Mouse (Mus musculus): ENCODE data around the gene Kcnip4. TPM values are rescaled to one million over a fixed set of nuclear protein-coding genes. Genes with fewer than 3 reads are reported as not detected.

Kcnip4 gene
- polyA plus RNA-seq, 1 experiment, result 0.06 TPM

DNA sequence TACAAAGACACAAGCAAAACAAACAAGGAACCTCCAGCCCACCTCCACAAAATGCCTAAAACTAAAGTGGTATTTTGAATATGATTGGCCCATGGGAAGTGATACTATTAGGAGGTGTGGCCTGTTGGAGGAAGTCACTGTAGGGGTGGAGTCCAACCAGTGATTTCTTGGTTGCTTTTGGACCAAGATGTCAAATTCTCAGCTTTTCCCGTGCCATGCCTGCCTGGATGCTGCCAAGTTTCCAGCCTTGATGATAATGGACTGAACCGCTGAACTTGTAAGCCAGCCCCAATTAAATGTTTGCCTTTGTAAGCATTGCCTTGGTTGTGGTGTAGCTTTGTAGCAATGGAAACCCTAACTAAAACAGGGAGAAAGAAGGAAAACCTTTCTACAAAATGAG, 232.3 kb downstream of the Kcnip4 start:
- Histone ChIP-seq H3K4me2 (ENCODE audit: low read depth) (no peak overlapping the region), H3K79me2 (ENCODE audit: control insufficient read depth, insufficient read depth) (no peaks in the 10 kb centered on the region), H3K36me3 (ENCODE audit: control insufficient read depth, insufficient read depth) (no peaks in the 10 kb centered on the region), H3K4me3 (no peak overlapping the region), H3ac (ENCODE audit: control insufficient read depth, insufficient read length) (no peak overlapping the region), H3K27me3 (ENCODE audit: control insufficient read depth, insufficient read depth, insufficient read length) (no peaks in the 10 kb centered on the region)
- no peak for TF ChIP-seq MYOG (IDR thresholded peaks at IDR 0.05; ENCODE audit: control insufficient read depth in 1 of 3, insufficient read depth in 1 of 3, insufficient read length in 2 of 3, low read depth in 2 of 3)
- TF ChIP-seq USF1 (IDR thresholded peaks at IDR 0.05; ENCODE audit: low read depth), result no peak
- TF ChIP-seq MAX (IDR thresholded peaks at IDR 0.05; ENCODE audit: low read depth), result no peak
- TF ChIP-seq CEBPB (IDR thresholded peaks at IDR 0.05; ENCODE audit: insufficient read depth, poor library complexity, severe bottlenecking), result no peak
- TF ChIP-seq E2F4 (IDR thresholded peaks at IDR 0.05; ENCODE audit: insufficient read depth), result no peak
- no peak for TF ChIP-seq REST (IDR thresholded peaks at IDR 0.05; ENCODE audit: insufficient read depth, insufficient read length)
- no peak for TF ChIP-seq POLR2AphosphoS2 (IDR thresholded peaks at IDR 0.05; ENCODE audit: insufficient read length, low read depth)
- no peak for TF ChIP-seq MYOD1 (IDR thresholded peaks at IDR 0.05; ENCODE audit: control insufficient read depth in 1 of 3, insufficient read length in 2 of 3, low read depth in 2 of 3)
- no peak for TF ChIP-seq TCF3 (IDR thresholded peaks at IDR 0.05; ENCODE audit: insufficient read length, low read depth)
- TF ChIP-seq SRF (IDR thresholded peaks at IDR 0.05; ENCODE audit: control insufficient read depth, insufficient read length, low read depth), result no peak
- TF ChIP-seq TCF12 (IDR thresholded peaks at IDR 0.05; ENCODE audit: insufficient read depth, poor library complexity, severe bottlenecking), result no peak

GRCm38 (mm10) chr5:49291801-49292200, 232.9 kb downstream of the Kcnip4 start:
- Histone ChIP-seq H3K79me2 (ENCODE audit: control insufficient read depth, insufficient read depth) (no peaks in the 10 kb centered on the region), H3K36me3 (ENCODE audit: control insufficient read depth, insufficient read depth) (no peaks in the 10 kb centered on the region), H3K4me3 (no peak overlapping the region), H3K4me2 (ENCODE audit: low read depth) (no peak overlapping the region), H3K27me3 (ENCODE audit: control insufficient read depth, insufficient read depth, insufficient read length) (no peaks in the 10 kb centered on the region), H3ac (ENCODE audit: control insufficient read depth, insufficient read length) (no peak overlapping the region)
- TF ChIP-seq TCF12 (IDR thresholded peaks at IDR 0.05; ENCODE audit: insufficient read depth, poor library complexity, severe bottlenecking), result no peak

GRCm38 (mm10) chr5:49285455-49286135, 239.1 kb downstream of the Kcnip4 start:
- no peak overlapping the region for H3K4me2 ChIP-seq (ENCODE audit: low read depth)
- TF ChIP-seq MAX (IDR thresholded peaks at IDR 0.05; ENCODE audit: low read depth) (no peak), POLR2AphosphoS2 (IDR thresholded peaks at IDR 0.05; ENCODE audit: insufficient read length, low read depth) (no peak), SRF (IDR thresholded peaks at IDR 0.05; ENCODE audit: control insufficient read depth, insufficient read length, low read depth) (no peak)
- no peak overlapping the region for H3ac ChIP-seq (ENCODE audit: control insufficient read depth, insufficient read length)
- H3K36me3 ChIP-seq (ENCODE audit: control insufficient read depth, insufficient read depth), result no peaks in the 10 kb centered on the region
- no peak overlapping the region for H3K4me3 ChIP-seq
- no peaks in the 10 kb centered on the region for H3K27me3 ChIP-seq (ENCODE audit: control insufficient read depth, insufficient read depth, insufficient read length)
- no peaks in the 10 kb centered on the region for H3K79me2 ChIP-seq (ENCODE audit: control insufficient read depth, insufficient read depth)

DNA sequence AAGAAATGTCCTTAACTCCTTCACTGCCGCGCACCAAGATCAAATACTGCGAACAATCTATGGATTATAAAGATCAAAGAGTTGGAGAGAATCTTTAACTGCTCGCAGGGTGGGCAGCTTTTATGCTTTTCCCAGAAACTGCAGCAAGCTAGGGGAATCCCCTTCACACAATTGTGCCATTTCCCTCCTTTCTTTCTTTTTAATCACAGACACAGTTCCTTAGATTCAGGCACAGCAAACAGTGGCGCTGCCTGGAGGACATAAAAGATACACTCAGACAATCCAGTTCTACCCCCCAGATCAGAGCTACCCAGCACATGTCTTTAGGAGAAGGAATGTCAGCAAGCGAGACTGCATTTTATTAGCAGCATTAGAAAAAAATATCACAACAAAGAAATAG, 239.9 kb downstream of the Kcnip4 start:
- Histone ChIP-seq H3K36me3 (ENCODE audit: control insufficient read depth, insufficient read depth) (no peaks in the 10 kb centered on the region), H3K4me3 (no peak overlapping the region), H3K79me2 (ENCODE audit: control insufficient read depth, insufficient read depth) (no peaks in the 10 kb centered on the region), H3ac (ENCODE audit: control insufficient read depth, insufficient read length) (no peak overlapping the region), H3K27me3 (ENCODE audit: control insufficient read depth, insufficient read depth, insufficient read length) (no peaks in the 10 kb centered on the region), H3K4me2 (ENCODE audit: low read depth) (no peak overlapping the region)
- TF ChIP-seq POLR2AphosphoS2 (IDR thresholded peaks at IDR 0.05; ENCODE audit: insufficient read length, low read depth) (no peak), REST (IDR thresholded peaks at IDR 0.05; ENCODE audit: insufficient read depth, insufficient read length) (no peak), MYOD1 (IDR thresholded peaks at IDR 0.05; ENCODE audit: control insufficient read depth in 1 of 3, insufficient read length in 2 of 3, low read depth in 2 of 3) (no peak), USF1 (IDR thresholded peaks at IDR 0.05; ENCODE audit: low read depth) (no peak)

DNA sequence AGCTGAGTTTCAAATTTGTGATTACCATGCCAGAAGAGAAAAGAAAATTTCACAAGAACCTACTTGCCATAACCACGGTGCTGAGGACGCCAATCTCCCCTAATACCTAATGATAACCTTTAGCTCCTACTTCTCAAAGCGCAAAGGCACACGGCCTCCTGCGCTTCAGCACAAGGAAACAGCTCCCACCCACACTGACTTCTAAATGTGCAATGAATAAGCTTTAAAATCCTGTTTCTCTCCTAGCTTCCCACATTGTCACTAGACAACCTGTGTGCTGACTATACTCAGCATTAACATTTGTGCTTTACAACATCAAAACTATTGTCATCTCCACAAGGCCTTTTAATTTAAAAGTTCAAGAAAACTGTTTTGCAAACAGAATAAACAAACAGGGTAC, 241.3 kb downstream of the Kcnip4 start:
- TF ChIP-seq POLR2AphosphoS2 (IDR thresholded peaks at IDR 0.05; ENCODE audit: insufficient read length, low read depth) (no peak), MAX (IDR thresholded peaks at IDR 0.05; ENCODE audit: low read depth) (no peak), MYOG (IDR thresholded peaks at IDR 0.05; ENCODE audit: control insufficient read depth in 1 of 3, insufficient read depth in 1 of 3, insufficient read length in 2 of 3, low read depth in 2 of 3) (no peak)
- H3K4me3 ChIP-seq, result no peak overlapping the region
- no peaks in the 10 kb centered on the region for H3K36me3 ChIP-seq (ENCODE audit: control insufficient read depth, insufficient read depth)
- H3ac ChIP-seq (ENCODE audit: control insufficient read depth, insufficient read length), result no peak overlapping the region
- no peaks in the 10 kb centered on the region for H3K79me2 ChIP-seq (ENCODE audit: control insufficient read depth, insufficient read depth)
- no peak overlapping the region for H3K4me2 ChIP-seq (ENCODE audit: low read depth)
- no peaks in the 10 kb centered on the region for H3K27me3 ChIP-seq (ENCODE audit: control insufficient read depth, insufficient read depth, insufficient read length)

DNA sequence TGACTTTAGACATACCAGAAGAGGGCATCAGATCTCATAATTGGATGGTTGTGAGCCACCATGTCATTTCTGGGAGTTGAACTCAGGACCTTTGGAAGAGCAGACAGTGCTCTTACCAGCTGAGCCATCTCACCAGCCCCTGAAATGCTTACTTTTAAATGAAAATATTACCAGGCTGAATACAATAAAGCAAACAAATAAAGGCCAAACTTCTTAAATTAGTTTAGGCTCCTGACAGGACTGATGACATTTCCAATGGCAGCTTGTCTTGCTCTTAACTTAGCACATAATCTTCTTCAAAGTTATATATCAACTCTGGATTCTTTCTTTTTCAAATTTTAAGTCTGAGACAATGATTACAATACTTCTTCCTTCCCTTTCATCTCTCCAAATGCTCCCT, 252.8 kb downstream of the Kcnip4 start:
- TF ChIP-seq E2F4 (IDR thresholded peaks at IDR 0.05; ENCODE audit: insufficient read depth) (no peak), USF1 (IDR thresholded peaks at IDR 0.05; ENCODE audit: low read depth) (no peak), POLR2A (IDR thresholded peaks at IDR 0.05; ENCODE audit: insufficient read length, low read depth) (no peak), MAX (IDR thresholded peaks at IDR 0.05; ENCODE audit: low read depth) (no peak), REST (IDR thresholded peaks at IDR 0.05; ENCODE audit: insufficient read depth, insufficient read length) (no peak), TCF3 (IDR thresholded peaks at IDR 0.05; ENCODE audit: insufficient read length, low read depth) (no peak), MYOD1 (IDR thresholded peaks at IDR 0.05; ENCODE audit: control insufficient read depth in 1 of 3, insufficient read length in 2 of 3, low read depth in 2 of 3) (no peak), POLR2AphosphoS2 (IDR thresholded peaks at IDR 0.05; ENCODE audit: insufficient read length, low read depth) (no peak), CEBPB (IDR thresholded peaks at IDR 0.05; ENCODE audit: insufficient read depth, poor library complexity, severe bottlenecking) (no peak), SRF (IDR thresholded peaks at IDR 0.05; ENCODE audit: control insufficient read depth, insufficient read length, low read depth) (no peak), MYOG (IDR thresholded peaks at IDR 0.05; ENCODE audit: control insufficient read depth in 1 of 3, insufficient read depth in 1 of 3, insufficient read length in 2 of 3, low read depth in 2 of 3) (no peak), TCF12 (IDR thresholded peaks at IDR 0.05; ENCODE audit: insufficient read depth, poor library complexity, severe bottlenecking) (no peak)
- H3ac ChIP-seq (ENCODE audit: control insufficient read depth, insufficient read length), result no peak overlapping the region
- H3K79me2 ChIP-seq (ENCODE audit: control insufficient read depth, insufficient read depth), result no peaks in the 10 kb centered on the region
- no peak overlapping the region for H3K4me3 ChIP-seq
- no peaks in the 10 kb centered on the region for H3K36me3 ChIP-seq (ENCODE audit: control insufficient read depth, insufficient read depth)
- no peaks in the 10 kb centered on the region for H3K27me3 ChIP-seq (ENCODE audit: control insufficient read depth, insufficient read depth, insufficient read length)
- no peak overlapping the region for H3K4me2 ChIP-seq (ENCODE audit: low read depth)

Measured in myocyte (in vitro differentiated cells).